Mouse (Mus musculus) kidney, adult 9 months (tissue): Measurements from ENCODE around the gene Chadl.
"Not testable (repeated sequence)": the region's sequence is repeated elsewhere in the genome, so short reads cannot be mapped to it uniquely, and the experiment has no call there.

Experiments used
- DNase-seq: peaks from one replicate; pipeline ENCODE4 v3.0.0; 2022

The Chadl gene

GRCm38 (mm10) chr15:81697175-81697574 is at the start of gene Chadl:
Gene Chadl (minus strand): TSS chr15:81697287.
- DNase-seq, result no peak

GRCm38 (mm10) chr15:81745601-81746114 is 48.6 kb upstream of the Chadl start:
- peak; percentile 44 for DNase-seq

DNA sequence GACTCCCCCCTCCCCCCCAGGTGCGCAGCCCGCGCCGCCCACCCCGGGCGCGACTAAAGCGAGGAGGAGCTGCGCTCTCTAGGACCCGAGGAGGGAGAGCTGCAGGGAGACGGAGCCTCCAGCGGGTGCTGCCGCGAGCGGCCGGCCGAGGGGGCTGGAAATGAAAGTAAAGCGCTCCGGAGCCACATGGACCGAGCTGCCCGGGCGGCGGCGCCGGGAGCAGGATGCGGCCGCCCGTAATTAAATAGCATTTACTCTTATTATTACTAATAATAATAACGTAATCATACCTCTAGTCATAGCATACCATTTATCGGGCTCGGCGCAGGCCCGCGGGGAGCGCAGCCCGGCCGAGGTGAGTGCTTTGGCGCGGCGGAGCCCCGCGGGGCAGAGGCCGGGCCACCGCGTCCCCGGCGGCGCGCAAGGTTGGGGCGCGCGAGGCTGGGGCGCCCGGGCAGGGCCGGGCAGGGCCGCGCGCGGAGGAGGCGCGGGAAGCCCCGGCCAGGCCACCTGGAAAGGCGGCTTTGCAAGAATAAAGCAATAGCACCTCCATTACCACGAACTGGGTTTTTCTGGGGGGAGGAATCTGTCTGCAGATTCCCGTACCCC is 48.0 kb upstream of the Chadl start, which contains the start of the genes Zc3h7b and Rangap1:
Gene Zc3h7b (plus strand): TSS at position 66 of the 609 bp plus-strand sequence.
Gene Rangap1 (minus strand): TSS at position 539 of the 609 bp plus-strand sequence.
- peak; percentile 76 for DNase-seq

DNA sequence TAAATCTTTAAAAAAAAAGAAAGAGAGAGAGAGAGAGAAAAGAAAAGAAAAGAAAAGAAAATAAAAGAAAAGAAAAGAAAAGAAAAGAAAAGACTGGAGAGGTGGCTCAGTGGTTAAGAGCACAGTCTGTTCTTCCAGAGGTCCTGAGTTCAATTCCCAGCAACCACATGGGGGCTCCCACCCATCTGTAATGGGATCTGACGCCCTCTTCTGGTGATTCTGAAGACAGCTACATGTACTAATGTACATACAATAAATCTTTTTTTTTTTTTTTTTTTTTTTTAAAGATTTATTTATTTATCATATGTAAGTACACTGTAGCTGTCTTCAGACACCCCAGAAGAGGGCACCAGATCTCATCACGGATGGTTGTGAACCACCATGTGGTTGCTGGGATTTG is 45.3 kb upstream of the Chadl start:
- not testable (repeated sequence) for DNase-seq

- peak; percentile 42 for DNase-seq
Measured at GRCm38 (mm10) chr15:81739924-81740323, 42.8 kb upstream of the Chadl start.

DNA sequence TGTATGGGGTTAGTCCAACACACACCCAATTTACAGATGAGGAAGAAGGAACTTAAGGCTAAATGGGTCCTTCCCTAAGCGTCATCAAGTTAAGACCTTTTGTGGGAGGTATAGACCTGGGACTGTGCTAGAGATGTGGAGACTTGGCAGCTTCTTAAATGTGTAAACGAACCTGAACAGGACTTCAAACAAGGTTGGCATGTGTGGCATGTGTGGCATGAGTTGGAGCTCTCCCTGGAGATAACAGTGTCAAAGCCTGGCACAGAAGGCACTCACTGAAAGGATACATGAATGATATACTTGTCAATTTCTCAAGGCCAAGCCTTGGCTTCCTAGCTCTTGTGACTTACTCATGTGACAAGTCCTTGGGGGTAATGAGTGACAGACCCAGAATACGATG is 42.2 kb upstream of the Chadl start:
- no peak for DNase-seq

GRCm38 (mm10) chr15:81735075-81735474 is 38.0 kb upstream of the Chadl start:
- DNase-seq, result no peak

GRCm38 (mm10) chr15:81729792-81730635 is 32.9 kb upstream of the Chadl start:
- DNase-seq, result peak; percentile 99

GRCm38 (mm10) chr15:81729241-81729791 is 32.2 kb upstream of the Chadl start:
- peak; percentile 39 for DNase-seq

- no peak for DNase-seq
Measured at GRCm38 (mm10) chr15:81725965-81726364, 28.9 kb upstream of the Chadl start.

DNA sequence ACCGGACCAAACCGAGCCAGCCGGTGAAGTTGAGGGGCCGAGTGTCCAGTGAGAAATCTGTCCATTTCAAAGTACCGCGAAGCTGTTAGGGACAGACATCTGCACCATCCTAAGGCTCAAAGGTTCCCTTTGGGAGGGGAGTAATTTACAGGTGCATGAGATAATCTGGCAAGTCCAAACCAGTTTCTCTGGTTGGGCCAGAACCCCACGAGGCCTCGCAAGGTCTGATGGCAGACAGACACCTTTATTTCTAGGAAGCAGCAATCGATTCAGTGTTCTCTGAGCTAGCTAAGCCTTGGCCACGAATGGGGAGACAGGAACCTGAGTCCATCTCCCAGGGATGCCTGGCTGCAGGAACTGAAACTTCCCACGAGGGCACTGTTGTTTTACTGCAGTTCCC is 26.6 kb upstream of the Chadl start:
- no peak for DNase-seq

GRCm38 (mm10) chr15:81722361-81722760 is 25.3 kb upstream of the Chadl start:
- DNase-seq, result no peak

DNA sequence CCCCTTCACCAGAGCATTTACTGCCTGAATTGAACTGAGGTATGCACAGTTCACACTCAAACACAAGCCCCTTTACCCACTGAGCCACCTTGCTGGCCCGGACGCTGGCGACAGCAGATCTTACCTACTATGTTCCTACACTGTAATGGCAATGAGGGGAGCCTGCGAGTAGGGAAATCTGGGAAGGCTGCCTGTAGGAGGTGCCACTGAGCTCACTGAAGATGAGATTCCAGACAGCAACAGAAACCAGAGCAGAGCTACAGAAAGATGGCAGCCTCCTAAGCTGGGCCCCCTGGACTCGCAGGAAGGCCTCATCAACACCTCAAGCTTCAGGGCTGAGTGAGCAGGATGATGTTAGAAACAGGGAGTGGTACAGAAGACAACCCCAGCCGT is 22.0 kb upstream of the Chadl start:
- DNase-seq, result no peak

DNA sequence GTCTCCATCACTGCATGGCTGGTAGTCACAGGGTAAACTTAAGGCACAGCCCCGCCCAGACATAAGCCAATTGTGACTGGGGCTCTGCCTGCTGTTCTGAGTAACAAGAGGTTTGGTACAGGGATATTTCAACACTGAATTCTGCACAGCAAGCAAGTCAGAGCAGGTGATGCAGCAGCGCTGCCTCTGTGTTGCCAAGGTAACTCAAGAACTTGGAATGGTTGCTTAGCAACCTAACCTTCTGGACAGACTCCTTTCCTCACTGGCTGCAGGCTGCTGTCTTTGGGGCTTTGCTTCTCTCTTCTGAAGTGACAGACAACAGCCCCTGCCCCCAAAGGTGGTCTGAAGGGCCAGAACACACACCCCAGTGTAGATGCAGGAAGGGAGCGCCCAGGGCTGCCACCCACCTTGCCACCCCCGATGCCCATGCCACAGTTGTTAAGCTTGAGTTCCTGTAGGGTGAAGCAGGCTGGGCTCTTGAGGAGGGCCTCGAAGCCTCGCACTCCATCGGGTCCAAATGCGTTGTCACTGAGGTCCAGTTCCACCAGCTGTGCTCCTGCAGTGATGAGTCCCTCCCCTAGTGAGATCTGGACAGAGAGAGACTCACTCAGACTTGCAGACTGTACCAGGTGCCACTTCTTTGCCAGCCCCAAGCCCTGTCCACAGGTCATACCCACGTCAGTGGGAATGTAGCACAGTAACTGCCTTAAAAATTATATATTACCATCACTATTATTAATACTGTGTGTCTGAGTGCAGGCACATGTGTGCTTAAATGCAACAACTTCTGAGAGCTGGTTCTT is 21.4 kb upstream of the Chadl start:
- DNase-seq, result no peak

DNA sequence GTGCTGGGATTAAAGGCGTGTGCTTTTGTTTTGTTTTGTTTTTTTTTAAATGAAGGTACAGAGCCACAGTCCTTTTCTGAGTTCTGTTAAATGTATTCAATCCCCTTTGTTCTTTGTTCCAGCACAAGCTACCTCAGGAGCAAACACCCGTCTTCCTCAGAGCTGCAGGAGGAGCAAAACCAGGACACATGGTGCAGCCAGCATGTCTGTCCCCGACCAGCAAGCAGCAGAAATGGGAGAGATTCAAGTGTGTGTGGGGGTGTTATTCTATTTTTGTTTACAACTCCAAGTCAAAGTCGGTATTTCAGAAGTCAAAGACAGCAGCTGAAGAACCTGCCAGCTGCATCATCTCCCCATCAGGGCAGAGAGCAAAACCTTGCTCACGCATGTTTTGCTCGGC is 16.7 kb upstream of the Chadl start:
- DNase-seq, result no peak

DNA sequence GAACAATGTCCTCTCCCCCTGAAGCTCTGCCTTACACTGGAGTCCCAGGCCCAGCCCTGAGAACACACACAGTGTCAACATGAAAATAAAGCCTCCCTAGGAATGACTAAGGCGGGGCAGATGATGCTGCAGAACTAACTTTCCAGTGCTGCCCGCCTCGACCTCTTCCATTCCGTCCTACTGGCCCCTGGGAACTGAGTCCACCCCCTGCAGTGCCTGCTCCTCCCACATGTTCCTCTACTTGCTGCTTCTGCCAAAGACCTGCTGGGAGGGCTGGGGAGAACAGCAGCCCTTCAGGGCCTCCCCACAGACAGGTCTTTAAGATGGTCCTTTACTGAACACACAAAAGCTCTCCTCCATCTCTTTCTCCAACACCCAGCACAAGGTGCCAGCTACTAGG is 13.7 kb upstream of the Chadl start:
- peak; percentile 47 for DNase-seq

DNA sequence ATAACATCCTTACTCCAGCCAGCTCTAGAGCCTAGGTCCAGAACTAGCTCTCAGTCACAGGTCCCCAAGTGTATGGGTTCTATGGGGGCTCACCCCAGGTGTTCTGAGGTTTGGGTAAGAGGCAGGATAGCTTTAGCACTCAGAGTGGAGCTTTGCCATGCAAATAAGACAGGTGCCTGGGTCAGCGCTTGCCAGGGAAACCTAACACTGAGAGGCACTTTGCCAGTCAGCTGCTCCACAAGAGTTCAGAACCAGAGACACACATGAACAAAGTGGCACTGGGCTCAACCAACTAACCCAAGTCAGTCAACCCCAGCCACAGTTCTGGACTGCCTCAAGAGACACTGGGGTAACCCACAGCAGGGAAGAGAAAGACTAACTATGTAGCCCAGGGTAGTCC is 12.6 kb upstream of the Chadl start:
- no peak for DNase-seq

GRCm38 (mm10) chr15:81708991-81709390 is 11.9 kb upstream of the Chadl start:
- no peak for DNase-seq

GRCm38 (mm10) chr15:81703094-81703489 is 6.0 kb upstream of the Chadl start:
- DNase-seq, result no peak

DNA sequence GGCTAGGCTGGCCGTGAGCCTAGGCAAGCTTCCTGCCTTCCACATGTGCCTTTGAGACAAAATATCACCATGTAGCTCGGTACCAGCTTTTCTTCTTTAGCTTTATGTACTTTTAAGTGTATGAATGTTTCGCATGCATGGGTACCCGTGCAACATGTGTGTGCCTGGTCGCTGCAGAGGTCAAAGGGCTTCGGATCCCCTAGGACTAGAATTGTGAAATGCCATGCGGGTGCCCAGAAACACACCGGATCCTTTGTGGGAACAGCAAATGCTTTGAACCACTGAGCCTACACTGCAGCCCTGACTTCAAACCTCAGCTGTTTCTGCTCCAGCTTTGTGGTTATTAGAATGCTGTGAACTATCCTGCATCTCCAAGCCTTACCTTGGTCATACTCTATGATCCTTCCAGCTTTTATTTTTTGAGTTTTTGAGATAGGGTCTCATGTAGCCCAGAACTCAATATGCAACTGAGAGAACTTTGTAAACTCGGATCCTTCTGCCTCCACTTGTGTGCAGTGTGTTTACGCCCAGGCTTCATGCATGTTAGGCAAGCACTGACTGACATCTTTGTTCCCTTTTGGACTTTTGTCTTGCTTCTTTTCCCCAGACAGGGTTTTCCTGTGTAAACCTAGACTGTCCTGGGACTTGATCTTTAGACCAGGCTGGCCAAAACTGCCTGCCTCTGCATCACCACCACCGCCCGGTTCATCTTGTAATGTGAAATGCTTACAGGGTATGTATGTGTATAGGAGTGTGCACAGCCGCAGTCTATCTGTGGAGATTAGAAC is 5.4 kb upstream of the Chadl start:
- DNase-seq, result no peak

DNA sequence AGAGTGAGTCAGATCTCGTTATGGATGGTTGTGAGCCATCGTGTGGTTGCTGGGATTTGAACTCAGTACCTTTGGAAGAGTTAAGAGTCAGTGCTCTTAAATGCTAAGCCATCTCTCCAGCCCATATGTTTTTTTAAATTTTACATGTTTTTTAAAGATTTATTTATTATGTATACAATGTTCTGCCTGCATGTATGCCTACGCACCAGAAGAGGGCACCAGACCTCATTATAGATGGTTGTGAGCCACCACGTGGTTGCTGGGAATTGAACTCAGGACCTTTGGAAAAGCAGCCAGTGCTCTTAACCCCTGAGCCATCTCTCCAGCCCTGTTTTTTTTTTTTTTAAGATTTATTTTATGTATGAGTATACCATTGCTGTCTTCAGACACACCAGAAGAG is 4.3 kb upstream of the Chadl start:
- not testable (repeated sequence) for DNase-seq

DNA sequence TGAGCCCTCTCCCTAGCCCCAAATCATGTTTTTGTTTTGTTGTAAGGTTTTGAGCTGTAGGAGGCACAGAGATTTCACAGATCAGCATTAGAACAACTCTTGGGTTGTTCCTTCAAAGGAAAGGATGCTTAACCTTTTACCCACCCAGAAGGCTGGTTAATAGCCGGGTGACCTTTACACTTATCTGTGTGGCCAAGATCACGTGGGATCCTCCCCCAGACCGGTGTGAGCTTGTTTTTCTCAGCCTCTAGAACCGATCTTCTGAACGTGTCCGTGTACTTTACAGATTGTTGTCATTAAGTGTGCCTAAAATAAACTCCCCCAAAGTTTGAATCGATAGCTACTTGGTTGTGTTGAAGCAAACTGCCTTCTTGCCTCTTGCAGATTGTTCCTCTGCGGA is 3.5 kb upstream of the Chadl start:
- peak; percentile 93 for DNase-seq
